Mouse (Mus musculus) layer of hippocampus, adult 8-10 months (tissue): Measurements from ENCODE around the gene Gm10271. TPM values are rescaled to one million over a fixed set of nuclear protein-coding genes. Genes with fewer than 3 reads are reported as not detected.
A peak's percentile ranks its signal among the peaks of the same experiment; 100 is the strongest.

Experiments used
- DNase-seq, 2 experiments: peaks; one replicate each; pipeline ENCODE4 v3.0.0; 2022; ENCODE audit warnings: low spot score in 2 of 2
- total RNA-seq, 4 experiments: library from RNA; stranded (reverse); gene quantifications; 2 replicates each; pipeline ENCODE4 v1.2.4; 2022

The Gm10271 gene
- total RNA-seq, 4 experiments from 2014 or later: not detected

DNA sequence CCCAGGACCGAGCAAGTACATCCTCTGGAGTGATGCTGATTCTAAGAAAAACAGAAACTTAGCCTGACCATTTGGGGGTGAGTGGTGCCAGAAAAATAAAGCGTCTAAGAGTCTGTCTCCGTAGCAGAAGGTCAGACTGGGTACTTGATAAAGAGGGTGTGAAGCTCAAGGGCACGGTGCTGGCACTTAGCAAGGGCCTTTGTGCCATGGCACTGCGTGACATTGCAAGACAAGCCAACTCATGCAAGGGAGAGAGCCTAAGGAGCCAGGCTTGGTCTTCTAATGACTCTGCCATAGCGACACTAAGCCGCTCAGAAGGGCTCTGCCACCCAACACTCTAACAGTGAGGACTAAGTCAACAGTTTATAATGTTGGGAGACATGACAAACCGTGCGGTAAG, 6.4 kb upstream of the Gm10271 start:
- DNase-seq: no peak

- no peak for DNase-seq
These were observed 5.4 kb upstream of the Gm10271 start for GRCm38 (mm10) chr10:116977858-116978257.

DNA sequence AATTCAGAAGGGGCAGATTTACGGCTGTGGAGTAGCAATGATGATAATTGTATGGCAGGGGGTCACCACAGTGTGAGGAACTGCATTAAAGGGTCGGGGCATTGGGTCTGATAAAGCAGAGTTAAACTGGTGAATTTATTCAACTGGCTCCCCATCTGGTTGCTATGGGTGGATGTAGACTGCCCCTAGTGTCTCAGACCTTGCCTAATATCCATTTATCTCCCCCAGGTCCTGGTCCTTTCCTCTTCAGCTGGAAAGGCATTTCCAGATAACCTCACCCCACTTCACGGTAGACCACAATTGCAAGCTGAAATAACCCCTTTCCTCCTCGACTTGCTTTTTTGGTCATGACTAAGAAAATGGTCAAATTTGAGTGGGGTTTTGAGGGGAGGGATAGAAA, 5.0 kb upstream of the Gm10271 start:
- no peak for DNase-seq

DNA sequence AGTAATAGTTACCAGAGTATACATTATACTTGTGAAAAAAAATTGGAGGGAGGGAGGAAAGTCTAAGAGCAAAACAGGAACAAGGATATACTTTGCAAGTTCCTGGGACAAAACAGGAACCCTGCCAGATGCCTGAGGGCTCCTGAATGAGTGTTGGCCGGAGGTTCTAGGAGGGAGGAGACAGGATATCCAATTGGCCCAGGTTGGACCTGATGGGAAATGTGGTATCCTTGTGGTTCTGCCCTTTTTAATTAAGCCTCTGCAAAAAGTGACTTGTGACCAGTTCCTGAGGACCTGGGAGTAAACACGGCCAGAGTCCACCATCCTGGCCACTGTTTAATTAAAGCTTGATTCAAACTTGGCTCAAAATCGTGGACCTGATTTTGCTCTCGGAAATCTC, 3.7 kb downstream of the Gm10271 start:
- no peak for DNase-seq

GRCm38 (mm10) chr10:116966065-116966464, 6.3 kb downstream of the Gm10271 start:
- DNase-seq: no peak

GRCm38 (mm10) chr10:116965297-116965696, 7.1 kb downstream of the Gm10271 start:
- DNase-seq: no peak

- DNase-seq: no peak
These were observed 7.8 kb downstream of the Gm10271 start for GRCm38 (mm10) chr10:116964571-116964970.

GRCm38 (mm10) chr10:116964084-116964483, 8.3 kb downstream of the Gm10271 start:
- no peak for DNase-seq

DNA sequence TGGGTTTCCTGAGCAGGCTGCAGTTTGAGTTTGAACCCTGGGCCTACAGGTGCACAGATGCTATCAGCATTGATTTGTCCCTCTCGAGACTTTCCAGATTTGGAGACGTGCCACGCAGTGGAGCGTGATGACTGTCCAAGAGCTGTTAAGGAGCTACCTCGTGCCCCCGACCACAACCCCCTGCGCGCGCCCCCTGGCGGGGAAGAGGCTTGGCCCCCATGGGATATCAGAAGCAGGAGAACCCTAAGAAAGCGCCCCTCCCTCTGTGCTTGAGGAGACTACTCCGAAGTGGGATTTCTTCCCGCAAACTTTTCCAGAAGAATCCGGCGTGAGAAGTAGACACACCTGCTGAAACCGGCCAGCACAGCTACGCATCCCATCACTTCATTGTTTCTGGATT, 9.6 kb downstream of the Gm10271 start:
- no peak for DNase-seq

DNA sequence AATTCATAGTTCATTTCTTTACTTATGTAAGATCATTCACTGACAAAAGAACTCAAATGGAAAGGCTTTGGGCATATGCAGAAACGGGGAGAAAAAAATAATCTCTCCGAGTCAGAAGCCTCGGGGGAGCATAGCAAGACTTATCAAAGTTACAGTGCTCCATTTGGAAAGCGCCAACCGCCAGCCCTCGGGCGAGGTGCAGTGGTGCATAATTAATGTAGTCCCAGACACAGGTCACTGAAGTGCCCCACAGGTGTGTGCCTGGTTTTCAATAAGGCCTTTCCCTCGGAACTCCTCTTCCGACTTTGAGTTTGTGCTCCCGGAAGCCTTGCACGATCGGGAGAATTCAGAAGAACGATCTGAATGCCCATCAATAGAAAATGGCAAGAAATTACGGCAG, 10.3 kb downstream of the Gm10271 start:
- DNase-seq: no peak

DNA sequence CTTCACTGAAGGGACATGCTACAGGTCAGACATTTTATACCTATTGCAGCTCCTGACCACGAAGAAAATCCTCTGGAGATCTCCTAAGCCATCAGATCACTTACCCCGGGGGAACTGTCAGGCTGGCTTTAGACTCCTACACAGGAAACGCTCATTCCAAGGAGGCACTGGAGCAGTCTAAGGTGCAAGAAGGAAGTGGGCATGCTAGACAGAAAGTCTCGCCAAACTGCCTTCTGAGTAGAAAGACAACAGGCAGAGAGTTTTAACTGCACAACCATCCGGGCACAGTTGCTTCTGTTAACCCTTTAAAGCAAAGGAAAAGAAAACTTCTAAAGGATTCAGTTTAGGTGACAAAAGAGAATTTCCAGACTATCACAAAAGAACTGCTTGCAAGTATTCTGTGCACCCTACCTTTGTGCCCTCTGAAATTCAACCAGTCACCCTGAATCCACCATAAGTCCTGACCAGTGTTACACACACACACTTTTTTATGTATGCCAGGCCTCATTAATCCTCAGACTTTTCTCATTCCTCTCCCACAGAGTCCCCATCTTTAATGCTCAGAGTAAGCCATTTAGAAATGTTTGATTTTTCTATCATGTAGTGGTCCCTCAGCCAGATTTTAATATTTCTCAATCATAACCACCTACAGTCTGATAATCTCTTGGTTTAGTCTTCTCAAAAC, 14.4 kb downstream of the Gm10271 start:
- DNase-seq: no peak

GRCm38 (mm10) chr10:116956483-116957158, 15.8 kb downstream of the Gm10271 start:
- DNase-seq: no peak

DNA sequence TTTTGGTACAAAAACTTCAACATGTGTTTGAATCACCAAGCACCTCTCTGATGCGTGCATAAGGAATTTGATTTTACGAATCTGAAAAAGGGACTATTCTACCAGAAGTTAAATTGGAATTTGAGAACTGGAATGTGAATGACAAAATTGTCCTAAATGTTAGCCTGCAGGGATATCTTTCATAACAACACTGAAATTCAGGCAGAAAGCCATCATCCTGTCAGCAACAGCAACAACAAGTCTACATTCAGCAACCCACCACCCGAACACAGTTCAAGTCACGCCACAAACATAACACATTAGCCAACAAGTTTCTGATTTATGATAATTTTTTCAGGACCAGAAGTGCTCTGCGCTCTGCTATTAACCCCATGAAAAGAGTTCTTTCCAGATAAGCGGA, 17.2 kb downstream of the Gm10271 start:
- DNase-seq: no peak

GRCm38 (mm10) chr10:116950886-116951285, 21.5 kb downstream of the Gm10271 start:
- no peak for DNase-seq

DNA sequence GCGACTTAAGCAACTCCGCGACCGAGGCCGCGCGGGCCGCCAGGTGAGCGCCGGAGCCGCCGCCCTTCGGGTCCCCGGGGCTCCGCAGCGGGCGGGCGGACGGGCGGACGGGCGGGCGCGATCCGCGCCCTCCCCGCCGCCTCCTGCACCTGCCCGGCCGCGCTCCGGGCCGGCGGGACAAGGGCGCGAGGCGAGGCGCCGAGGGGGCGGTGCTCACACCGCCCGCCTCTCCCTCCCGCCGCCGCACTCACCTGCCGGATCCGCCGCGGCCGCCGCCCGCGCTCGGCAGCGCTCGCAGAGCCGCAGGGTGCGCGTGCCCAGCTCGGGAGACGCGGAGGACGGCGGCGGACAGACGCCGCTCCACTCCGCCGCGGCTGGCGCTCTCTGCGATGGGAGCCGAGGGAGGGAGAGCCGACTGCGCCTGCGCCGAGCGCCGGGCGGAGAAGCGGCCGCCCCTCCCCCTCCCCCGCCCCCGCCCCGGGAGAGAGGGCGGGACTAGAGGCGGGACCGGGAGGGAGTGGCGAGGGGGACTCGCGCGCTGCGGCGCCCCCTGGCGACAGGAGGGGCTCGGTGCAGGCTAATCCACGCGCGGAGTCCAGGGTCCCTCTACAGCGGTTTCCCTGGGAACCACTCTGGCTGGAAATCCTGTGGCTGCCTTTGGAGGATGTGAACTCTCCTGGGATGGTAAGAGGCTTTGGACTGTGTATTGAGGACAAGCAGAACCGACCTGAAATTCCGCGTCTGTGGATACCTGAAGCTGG, 22.2 kb downstream of the Gm10271 start, which contains the start of gene Rab3ip:
Gene Rab3ip, minus strand, starts transcription at position 761 of the 761 bp plus-strand sequence.
- DNase-seq: peak; percentile 78 to 92

GRCm38 (mm10) chr10:116949111-116950008, 23.0 kb downstream of the Gm10271 start:
- peak in 1 of 2 experiments; percentile 13 for DNase-seq

GRCm38 (mm10) chr10:116948414-116948813, 24.0 kb downstream of the Gm10271 start:
- DNase-seq: no peak

GRCm38 (mm10) chr10:116944940-116945339, 27.5 kb downstream of the Gm10271 start:
- no peak for DNase-seq

- no peak for DNase-seq
These were observed 28.3 kb downstream of the Gm10271 start for GRCm38 (mm10) chr10:116944144-116944543.

- no peak for DNase-seq
These were observed 29.4 kb downstream of the Gm10271 start for GRCm38 (mm10) chr10:116943025-116943424.

DNA sequence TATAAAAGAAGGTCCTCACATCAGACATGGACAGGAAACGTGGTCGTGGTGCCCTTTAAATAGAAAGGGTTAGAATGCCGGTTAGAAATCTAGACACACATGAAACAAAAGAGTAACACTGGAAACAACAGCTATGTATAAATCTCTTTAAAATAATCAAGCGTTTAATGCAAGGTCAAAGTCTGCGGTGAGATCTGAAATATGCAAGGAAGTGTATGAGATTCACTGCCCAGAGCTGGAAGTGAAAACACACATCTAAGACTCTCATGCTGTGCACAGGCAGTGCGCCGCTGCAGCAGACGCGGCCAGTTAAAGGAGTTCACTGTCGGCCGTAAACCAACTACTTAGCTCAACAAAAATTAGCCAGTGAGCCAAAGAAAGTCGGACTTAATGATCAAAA, 37.4 kb downstream of the Gm10271 start:
- DNase-seq: no peak
